Mouse (Mus musculus) kidney, adult 8-10 months (tissue): ENCODE measurements at regions not wholly inside any gene's neighbourhood (a gene's known extent, or its start where the extent isn't known, plus 50 kb on each side); places are given as distances from the start of the nearest gene placed in this dataset.

Experiments used
- DNase-seq, 2 experiments: peaks; one replicate each; pipeline ENCODE4 v3.0.0; 2022

DNA sequence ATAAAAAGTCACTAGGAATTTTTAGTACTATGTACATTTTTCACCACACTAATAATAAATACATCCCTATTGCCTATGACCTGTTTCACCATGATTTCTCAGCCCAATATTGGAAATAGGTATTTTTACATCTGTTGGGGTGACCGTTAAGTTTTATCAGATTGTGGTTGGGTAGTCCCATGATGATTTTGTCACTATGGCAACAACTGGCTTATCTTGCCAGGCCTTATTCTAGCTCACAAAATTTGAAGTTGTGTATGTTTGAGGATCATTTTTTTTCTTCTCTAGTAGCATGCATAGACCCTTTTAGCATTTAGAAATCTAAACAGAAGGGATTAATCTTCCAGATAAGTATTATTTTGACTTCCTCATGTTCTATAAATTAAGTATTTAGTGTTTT is 1211.1 kb upstream of the Pcdh17 start:
- no peak for DNase-seq

DNA sequence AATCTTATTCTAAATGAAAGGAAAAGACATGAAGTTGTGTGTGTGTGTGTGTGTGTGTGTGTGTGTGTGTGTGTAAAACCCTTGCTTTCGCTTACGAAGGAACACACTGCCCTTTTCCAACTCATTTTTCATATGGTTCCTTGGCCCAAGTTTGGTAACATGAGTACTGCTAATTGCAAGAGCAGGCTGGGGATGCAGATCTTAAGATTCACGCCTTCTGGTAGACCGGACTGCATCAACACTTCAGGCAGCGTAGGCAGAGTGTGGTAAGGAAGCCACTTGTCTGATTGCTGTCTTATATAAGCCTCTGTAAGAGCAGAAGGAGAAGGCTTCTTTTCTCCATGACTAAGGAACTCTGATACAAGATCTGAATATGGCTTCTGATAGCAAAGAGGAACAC is 1196.5 kb upstream of the Pcdh17 start:
- no peak for DNase-seq

DNA sequence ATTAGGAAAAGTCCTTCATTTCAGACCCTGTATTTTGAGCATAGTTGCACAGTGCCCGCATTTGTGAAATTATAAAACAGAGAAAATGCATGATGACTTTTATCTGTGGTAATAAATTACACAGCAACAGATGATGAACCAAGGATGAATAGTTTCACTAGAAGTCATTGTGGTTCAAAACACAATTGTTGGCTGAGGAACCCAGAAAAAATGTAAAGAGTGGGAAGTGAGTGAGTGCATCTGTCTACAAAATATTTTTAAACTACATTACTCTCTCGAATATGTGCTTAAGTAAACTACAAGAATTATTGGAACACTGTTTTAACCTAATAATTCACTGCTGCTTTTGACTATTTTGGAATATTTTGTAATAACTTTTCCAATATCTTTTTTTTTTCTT is 1196.0 kb upstream of the Pcdh17 start:
- DNase-seq: no peak

DNA sequence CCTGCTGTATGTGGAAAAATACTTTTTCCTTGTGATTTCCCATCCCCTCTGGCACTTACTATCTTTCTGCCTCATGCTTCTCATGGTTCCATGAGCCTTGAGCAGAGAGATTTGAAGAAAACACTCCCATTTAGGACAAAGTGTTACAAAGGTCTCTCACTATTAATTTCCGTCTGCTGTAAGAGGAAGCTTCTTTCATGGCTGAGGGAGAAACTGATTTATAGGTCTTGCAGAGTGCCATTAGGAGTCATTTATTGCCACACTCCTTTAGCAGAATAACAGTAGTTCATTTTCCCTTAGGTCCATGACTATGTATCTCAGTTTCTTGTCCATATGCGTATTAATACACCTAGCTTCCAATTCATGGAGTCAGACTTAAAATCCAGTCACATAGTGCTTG is 1190.4 kb upstream of the Pcdh17 start:
- DNase-seq: no peak

DNA sequence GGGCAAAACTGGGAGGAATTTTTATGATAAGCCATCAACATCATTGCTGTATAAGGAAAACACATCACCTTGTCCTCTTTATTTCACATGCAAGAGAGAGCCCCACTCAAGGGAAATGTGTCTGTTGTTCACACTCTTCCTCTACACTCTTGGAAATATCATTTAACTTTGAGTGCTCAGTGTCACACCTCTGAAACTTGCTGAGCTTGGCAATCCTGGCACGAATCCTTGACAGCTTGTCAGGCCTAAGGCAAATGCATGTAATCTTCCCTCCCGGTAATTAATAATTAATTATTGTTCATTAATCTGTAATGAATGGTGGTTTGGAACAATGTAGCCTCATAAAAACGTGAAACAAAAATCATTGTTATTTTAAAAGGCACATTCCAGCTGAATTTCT is 1140.8 kb upstream of the Pcdh17 start:
- peak in 1 of 2 experiments; percentile 3 for DNase-seq

DNA sequence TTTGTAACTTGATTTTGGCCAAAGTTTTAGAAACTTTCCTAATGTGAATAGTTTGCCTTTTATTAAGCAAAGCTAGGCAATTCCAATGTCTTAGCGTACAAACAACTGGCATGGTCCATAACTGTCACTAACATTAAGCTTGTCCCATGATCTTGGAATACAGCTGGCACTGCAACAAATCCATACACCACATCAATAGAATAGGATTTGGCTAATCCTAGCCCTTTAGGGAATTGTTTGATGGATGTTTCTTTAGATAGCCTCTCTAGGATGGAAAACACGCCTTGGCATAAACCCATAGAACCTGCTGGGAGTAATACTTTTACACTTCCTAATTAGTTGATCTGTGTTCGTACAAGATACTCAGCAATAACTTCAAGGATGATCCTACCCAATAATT is 1122.6 kb upstream of the Pcdh17 start:
- no peak for DNase-seq

DNA sequence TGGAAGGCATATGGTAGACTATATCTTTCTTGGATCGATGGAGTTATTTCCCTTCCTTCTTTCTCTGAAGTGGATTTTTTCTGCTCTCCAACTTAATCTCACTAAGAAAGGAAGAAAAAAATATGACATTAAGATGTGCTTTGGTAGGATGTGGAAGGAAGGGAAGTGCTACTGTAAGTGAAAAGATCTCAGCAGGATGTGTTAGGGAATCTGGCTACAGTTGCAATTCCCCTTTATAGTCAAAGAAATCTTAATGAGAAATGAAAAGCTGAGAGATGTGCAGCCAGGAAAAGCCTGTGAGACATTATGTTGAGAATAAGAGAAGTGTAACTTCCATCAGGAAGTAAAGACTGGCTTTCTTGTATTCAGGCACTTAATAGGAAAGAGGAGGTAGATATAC is 1080.2 kb upstream of the Pcdh17 start:
- DNase-seq: no peak
